Mouse (Mus musculus) right cerebral cortex, postnatal 10 days (tissue): ENCODE data around the gene Mdc1.
"Not testable (repeated sequence)": the region's sequence is repeated elsewhere in the genome, so short reads cannot be mapped to it uniquely, and the experiment has no call there.

Experiments used
- DNase-seq, 2 experiments: peaks; one replicate each; pipeline ENCODE4 v3.0.0; 2021; ENCODE audit warnings: low spot score in 2 of 2

Mdc1 gene

GRCm38 (mm10) chr17:35822564-35822963, 18.8 kb upstream of the Mdc1 start:
- DNase-seq, result no peak

DNA sequence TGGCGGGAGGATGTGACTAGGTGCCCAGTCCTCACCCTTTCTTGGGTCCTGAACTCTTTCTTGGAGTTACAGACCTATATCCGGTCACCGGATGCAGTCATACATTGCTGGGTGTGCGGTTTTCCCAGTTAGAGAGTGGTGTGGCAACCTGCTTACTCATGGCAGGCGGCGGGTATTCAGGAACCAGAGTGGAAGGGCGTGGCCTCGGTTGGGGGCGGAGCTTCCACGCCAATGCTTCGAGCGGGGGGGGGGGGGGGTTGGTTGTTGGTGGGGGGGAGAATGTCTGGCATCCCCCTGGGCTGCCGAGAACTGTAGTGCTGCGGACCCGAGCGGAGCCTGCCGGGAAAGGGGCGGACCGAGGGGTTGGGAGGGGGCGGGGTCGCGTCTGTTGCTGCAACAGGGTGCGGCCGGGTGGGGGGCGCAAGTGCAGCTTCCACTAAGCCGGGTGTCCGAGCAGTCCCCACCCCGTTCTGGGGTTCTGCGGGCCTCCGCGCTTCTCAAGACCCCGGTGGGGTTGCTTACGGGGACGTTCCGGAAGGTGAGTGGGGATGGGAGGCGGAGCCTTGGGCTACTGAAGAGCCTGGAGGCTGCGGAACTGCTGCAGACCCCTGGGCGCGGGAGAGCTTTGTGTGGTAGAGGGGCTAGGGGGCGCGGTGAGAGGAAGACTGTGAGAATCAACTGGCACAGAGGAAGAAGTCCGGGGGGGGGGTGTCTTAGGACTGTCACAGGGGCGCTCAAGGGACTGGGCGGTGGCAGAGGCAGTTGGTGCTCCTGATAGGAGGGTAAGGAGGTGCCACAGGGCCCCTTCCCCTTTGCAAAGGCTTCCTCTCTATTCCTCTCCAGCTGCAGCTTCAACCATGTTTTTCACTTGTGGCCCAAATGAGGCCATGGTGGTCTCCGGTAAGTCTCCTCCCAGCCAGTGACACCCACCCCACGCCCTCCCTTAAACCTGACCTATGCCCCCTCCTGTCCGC, 18.1 kb upstream of the Mdc1 start, which contains the start of gene Flot1:
Gene Flot1 (plus strand): TSS at position 267 of the 974 bp plus-strand sequence.
- DNase-seq, result peak; percentile 87 to 90

DNA sequence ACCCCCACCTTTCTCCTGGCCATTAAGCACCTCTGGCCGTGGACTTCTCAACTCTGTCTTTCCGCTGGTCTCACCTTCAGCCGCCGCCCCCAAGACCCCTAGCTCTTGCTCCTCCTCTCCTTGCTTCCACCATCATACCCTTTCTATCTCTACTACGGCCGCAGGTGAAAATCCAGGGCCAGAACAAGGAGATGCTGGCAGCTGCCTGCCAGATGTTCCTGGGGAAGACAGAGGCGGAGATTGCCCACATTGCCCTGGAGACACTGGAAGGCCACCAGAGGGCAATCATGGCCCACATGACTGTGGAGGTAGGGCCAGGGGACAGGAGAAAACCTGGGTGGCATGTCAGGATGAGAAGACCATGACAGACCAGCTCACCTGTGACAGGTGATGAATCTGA, 16.9 kb upstream of the Mdc1 start:
- peak in 1 of 2 experiments; percentile 36 for DNase-seq

- no peak for DNase-seq
Measured at GRCm38 (mm10) chr17:35825109-35825850, 16.0 kb upstream of the Mdc1 start.

- peak; percentile 87 to 90 for DNase-seq
Measured at GRCm38 (mm10) chr17:35829737-35830136, 11.6 kb upstream of the Mdc1 start.

DNA sequence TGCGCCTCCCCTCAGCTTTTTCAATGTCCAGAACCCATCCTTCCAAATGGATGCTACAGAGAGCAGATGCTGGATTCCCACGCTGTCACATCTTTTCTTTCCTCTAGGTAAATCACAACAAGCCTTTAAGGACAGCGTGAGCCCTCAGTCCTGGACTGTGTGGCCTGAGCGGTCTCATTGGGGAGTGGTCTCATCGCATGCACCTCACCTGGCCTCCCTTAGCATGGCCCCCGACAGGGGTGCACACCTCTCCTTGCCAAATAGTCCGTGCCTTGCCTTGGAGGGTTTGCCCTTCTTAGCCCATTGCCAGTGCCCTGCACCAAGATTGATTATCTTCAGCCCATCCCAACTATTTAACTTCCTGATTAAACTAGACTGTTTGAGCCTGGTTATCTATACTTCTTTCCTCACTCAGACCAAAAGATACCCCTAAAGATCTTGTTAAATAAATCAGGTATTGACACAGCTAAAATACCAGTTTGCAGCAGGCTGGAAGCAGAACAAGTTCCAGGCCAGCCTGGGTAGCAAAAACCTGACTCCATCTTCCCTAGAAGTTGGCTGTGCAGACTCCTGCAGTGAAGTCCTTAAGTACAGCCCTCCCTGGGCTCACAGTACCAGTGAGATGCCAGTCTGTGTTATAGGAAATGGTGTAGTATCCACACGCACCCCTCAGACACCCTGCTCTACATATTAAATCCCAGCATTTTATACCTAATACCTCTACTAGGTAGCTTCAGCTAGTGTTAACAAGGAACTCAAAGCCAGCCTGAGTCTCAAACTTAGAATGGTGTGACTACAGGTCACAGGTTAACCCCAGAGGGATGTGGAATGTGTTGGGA, 8.7 kb upstream of the Mdc1 start:
- DNase-seq, result no peak

DNA sequence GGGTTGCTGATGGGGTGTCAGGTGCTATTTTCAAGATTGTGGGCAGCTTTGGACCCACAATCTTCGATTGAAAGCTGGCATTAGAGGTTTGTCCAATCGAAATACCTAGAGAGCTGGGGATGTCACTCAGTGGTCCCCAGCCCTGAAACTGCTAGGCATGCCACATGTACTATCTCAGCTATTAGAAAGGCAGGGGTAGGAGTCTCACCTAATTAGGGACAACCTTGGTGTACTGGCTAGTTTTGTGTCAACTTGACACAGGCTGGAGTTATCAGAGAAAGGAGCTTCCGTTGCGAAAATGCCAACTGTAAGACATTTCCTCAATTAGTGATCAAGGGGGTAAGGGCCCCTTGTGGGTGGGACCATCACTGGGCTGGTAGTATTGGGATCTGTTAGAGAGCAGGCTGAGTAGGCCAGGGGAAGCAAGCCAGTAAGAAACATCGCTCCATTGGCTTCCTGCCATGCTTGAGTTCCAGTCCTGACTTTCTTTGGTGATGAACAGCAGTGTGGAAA, 8.0 kb upstream of the Mdc1 start:
- peak; percentile 54 to 68 for DNase-seq

DNA sequence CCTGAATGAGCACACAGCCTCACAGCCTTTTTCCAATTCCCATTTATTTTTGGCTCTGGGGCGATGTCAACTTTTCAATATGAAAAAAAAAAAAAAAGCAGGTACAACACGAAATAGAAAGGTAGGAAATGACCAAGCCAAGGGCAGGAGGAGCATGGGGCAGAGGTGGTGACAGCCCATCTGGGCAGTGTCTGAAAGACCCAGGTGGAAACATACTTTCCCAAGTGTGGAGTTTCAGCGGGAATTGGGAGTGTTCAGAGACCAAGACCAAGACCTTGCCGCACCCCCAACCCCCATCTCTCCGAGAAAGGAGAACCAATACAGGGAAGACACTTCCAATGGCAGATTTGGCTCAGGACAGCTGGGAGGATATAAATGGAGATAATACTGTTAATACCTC, 7.4 kb upstream of the Mdc1 start:
- DNase-seq, result peak in 1 of 2 experiments; percentile 44

- peak in 1 of 2 experiments; percentile 70 for DNase-seq
Measured at GRCm38 (mm10) chr17:35834696-35835422, 6.5 kb upstream of the Mdc1 start.

DNA sequence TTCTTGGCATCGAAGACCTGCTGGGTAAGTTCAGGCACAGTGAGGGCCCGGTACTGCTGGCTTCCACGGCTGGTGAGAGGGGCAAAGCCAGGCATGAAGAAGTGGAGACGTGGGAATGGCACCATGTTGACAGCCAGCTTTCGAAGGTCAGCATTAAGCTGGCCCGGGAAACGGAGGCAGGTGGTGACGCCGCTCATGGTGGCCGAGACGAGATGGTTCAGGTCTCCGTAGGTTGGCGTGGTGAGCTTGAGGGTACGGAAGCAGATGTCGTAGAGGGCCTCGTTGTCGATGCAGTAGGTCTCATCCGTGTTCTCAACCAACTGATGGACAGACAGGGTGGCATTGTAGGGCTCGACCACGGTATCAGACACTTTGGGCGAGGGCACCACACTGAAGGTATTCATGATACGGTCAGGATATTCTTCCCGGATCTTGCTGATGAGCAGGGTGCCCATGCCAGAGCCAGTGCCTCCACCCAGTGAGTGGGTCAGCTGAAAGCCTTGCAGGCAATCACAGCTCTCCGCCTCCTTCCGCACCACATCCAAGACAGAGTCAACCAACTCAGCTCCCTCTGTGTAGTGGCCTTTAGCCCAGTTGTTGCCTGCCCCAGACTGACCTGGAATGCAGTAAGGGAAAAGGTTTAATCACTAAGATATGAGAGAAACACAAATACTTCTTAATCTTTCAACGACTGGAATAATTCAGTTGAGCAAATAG, 5.7 kb upstream of the Mdc1 start:
- peak in 1 of 2 experiments; percentile 51 for DNase-seq

- DNase-seq, result peak; percentile 92
Measured at GRCm38 (mm10) chr17:35836178-35836965, 4.9 kb upstream of the Mdc1 start.

DNA sequence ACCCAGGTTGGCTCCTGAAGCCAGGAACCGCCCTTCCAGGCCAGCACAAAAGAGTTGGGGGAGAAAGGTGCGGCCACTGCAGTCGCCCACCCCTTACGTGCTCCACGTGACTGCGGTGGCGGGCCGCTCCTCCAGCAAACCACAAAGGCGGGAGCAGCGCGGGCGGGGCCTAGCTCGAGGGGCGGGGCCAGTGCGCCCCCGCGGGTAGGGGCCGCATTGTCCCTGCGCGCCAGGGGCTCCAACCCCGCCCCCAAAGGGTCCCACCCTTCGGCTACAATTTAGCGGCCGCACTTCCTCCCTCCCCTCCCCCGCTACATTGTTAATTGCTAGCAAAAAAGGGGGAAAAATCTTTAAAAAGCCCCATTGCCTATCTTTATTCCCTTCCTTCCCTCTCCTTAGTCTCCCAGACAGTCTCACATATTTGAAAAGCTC, 4.3 kb upstream of the Mdc1 start:
- DNase-seq, result peak; percentile 94

- peak; percentile 80 for DNase-seq
Measured at GRCm38 (mm10) chr17:35837487-35837886, 3.8 kb upstream of the Mdc1 start.

- DNase-seq, result peak; percentile 98 to 99
Measured at GRCm38 (mm10) chr17:35838122-35838544, 3.2 kb upstream of the Mdc1 start, which contains the start of gene Tubb5. TSS of gene Tubb5 (minus strand) at chr17:35838306.

DNA sequence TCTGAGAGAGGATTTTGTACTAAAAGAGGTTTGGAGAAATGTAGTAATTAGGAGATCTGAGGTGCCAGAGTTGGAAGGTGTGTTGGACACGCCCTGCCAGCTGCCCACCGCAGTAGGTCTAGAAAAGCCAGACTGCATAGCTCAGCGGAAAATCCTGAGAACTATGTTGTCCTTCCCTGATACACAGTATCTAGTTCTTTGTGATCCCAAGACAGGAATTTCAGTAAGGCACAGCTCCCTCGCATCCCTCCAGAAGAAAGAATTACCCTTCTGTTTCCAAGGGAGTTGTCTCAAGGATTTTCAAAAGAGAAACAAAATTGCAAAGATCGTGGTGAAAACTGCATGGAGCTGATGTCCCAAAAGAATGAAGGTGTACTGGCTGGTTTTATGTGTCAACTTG, 2.7 kb upstream of the Mdc1 start:
- DNase-seq, result no peak

- not testable (repeated sequence) for DNase-seq
Measured at GRCm38 (mm10) chr17:35839002-35839401, 2.3 kb upstream of the Mdc1 start.

- DNase-seq, result no peak
Measured at GRCm38 (mm10) chr17:35840561-35840960, 754 bp upstream of the Mdc1 start.

- no peak for DNase-seq
Measured at GRCm38 (mm10) chr17:35842006-35842405, 691 bp downstream of the Mdc1 start.

GRCm38 (mm10) chr17:35843514-35843913, 2.2 kb downstream of the Mdc1 start:
- peak in 1 of 2 experiments; percentile 24 for DNase-seq
